Mouse (Mus musculus): ENCODE results near the gene Trim44. TPM values are rescaled to one million over a fixed set of nuclear protein-coding genes. Genes with fewer than 3 reads are reported as not detected.

Trim44 gene
- polyA plus RNA-seq, 1 experiment = 35.6 TPM

- no peaks in the 10 kb centered on the region for H3K36me3 ChIP-seq (ENCODE audit: control insufficient read depth, insufficient read depth, low read length)
- TF ChIP-seq POLR2A (IDR thresholded peaks at IDR 0.05; ENCODE audit: control insufficient read depth, extremely low read depth, insufficient read depth, low read length, poor library complexity) (no peak), CTCF (IDR thresholded peaks at IDR 0.05; ENCODE audit: borderline replicate concordance, control insufficient read depth, extremely low read depth, insufficient read depth, low read length, poor library complexity) (no peak)
- WGBS = 86% methylated on average over 3 of the region's 3 CpGs
- no peak overlapping the region for H3K27ac ChIP-seq (ENCODE audit: control insufficient read depth, insufficient read depth, low read length)
- no peaks in the 10 kb centered on the region for H3K4me1 ChIP-seq (replicated peaks; ENCODE audit: control insufficient read depth, insufficient read depth, low read length)
- DNase-seq = no peak
- H3K4me3 ChIP-seq (ENCODE audit: control insufficient read depth, insufficient read depth, low read length) = no peak overlapping the region
- no peaks in the 10 kb centered on the region for H3K27me3 ChIP-seq (ENCODE audit: control insufficient read depth, insufficient read depth, low read length)
These were observed 34.1 kb downstream of the Trim44 start for GRCm38 (mm10) chr2:102373406-102374105.

DNA sequence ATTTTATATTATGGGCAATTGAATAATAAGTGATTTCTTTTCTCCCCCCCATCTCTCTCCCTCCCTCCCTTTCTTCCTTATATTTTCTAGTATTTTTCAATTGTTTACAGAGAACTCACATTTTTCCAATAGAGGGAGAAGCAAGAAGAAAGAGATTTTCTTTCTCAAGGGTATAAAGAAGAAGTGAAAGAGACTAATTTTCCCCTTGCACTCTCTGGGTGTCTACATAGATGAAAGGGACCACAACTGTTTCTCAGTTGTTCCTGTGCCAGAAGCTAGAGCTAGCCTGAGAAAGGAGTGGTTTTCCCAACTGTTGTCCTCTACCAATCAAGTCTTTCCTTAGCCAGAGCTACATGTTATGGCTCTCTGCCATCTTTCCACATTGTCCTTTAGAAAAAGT lies 34.9 kb downstream of the Trim44 start:
- no peaks in the 10 kb centered on the region for H3K4me1 ChIP-seq (replicated peaks; ENCODE audit: control insufficient read depth, insufficient read depth, low read length)
- no peak for TF ChIP-seq POLR2A (IDR thresholded peaks at IDR 0.05; ENCODE audit: control insufficient read depth, extremely low read depth, insufficient read depth, low read length, poor library complexity)
- no peak for TF ChIP-seq CTCF (IDR thresholded peaks at IDR 0.05; ENCODE audit: borderline replicate concordance, control insufficient read depth, extremely low read depth, insufficient read depth, low read length, poor library complexity)
- H3K27ac ChIP-seq (ENCODE audit: control insufficient read depth, insufficient read depth, low read length) = no peak overlapping the region
- no peaks in the 10 kb centered on the region for H3K36me3 ChIP-seq (ENCODE audit: control insufficient read depth, insufficient read depth, low read length)
- no peak for DNase-seq
- H3K4me3 ChIP-seq (ENCODE audit: control insufficient read depth, insufficient read depth, low read length) = no peak overlapping the region
- no peaks in the 10 kb centered on the region for H3K27me3 ChIP-seq (ENCODE audit: control insufficient read depth, insufficient read depth, low read length)

DNA sequence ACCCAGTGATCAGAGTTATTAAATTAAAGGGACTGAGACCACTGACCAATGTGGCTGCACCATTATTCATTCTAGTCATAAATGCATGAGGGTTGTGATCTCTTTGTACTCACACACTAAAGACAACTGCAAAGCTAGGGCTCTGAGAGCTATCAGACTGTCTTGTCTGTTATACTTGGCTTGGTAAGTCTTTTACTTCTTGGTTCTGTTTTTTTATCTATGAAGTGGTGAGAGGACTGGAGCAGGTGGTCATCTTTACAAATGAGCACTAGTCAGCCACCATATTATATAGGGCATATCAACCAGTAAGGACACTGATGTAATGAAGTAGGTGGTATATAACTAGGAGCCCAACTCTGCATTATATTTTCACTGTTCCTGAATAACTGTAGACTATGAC lies 36.3 kb downstream of the Trim44 start:
- Histone ChIP-seq H3K4me3 (ENCODE audit: control insufficient read depth, insufficient read depth, low read length) (no peak overlapping the region), H3K27ac (ENCODE audit: control insufficient read depth, insufficient read depth, low read length) (no peak overlapping the region), H3K36me3 (ENCODE audit: control insufficient read depth, insufficient read depth, low read length) (no peaks in the 10 kb centered on the region), H3K27me3 (ENCODE audit: control insufficient read depth, insufficient read depth, low read length) (no peaks in the 10 kb centered on the region), H3K4me1 (replicated peaks; ENCODE audit: control insufficient read depth, insufficient read depth, low read length) (no peaks in the 10 kb centered on the region)
- TF ChIP-seq CTCF (IDR thresholded peaks at IDR 0.05; ENCODE audit: borderline replicate concordance, control insufficient read depth, extremely low read depth, insufficient read depth, low read length, poor library complexity) (no peak), POLR2A (IDR thresholded peaks at IDR 0.05; ENCODE audit: control insufficient read depth, extremely low read depth, insufficient read depth, low read length, poor library complexity) (no peak)
- DNase-seq = no peak

DNA sequence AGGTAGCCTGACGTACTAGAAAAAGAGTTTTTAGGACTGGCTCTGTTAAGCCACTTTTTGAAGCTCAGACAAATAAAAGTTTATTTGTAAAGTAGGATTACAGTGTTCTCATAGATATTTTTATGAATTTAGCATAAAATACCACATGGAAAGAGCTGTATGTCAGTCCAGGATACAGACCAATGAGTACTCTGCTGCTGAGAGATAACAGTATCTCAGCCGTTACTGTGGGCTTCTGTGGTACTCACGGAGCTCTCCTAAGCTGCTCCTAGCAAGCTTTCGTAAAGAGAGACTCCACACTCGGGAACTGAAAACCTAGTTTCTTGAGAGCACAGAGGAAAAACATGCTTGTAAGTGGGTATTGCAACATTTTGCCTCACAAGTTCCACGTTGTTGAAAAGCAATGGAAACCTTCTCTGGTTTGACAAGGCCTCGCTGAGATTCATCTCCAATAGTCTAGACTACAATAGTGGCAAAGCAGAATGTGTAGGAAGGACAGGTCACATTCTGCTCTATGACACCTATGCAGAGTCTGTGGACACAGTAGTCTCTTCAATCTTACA lies 41.6 kb downstream of the Trim44 start:
- DNase-seq = no peak
- no peak overlapping the region for H3K4me3 ChIP-seq (ENCODE audit: control insufficient read depth, insufficient read depth, low read length)
- no peaks in the 10 kb centered on the region for H3K36me3 ChIP-seq (ENCODE audit: control insufficient read depth, insufficient read depth, low read length)
- no peaks in the 10 kb centered on the region for H3K4me1 ChIP-seq (replicated peaks; ENCODE audit: control insufficient read depth, insufficient read depth, low read length)
- no peaks in the 10 kb centered on the region for H3K27me3 ChIP-seq (ENCODE audit: control insufficient read depth, insufficient read depth, low read length)
- H3K27ac ChIP-seq (ENCODE audit: control insufficient read depth, insufficient read depth, low read length) = no peak overlapping the region
- TF ChIP-seq CTCF (IDR thresholded peaks at IDR 0.05; ENCODE audit: borderline replicate concordance, control insufficient read depth, extremely low read depth, insufficient read depth, low read length, poor library complexity) = no peak
- TF ChIP-seq POLR2A (IDR thresholded peaks at IDR 0.05; ENCODE audit: control insufficient read depth, extremely low read depth, insufficient read depth, low read length, poor library complexity) = no peak
- WGBS = 90% methylated on average over 7 of the region's 7 CpGs

GRCm38 (mm10) chr2:102364565-102365200 lies 42.9 kb downstream of the Trim44 start:
- no peak for DNase-seq
- Histone ChIP-seq H3K4me1 (replicated peaks; ENCODE audit: control insufficient read depth, insufficient read depth, low read length) (no peaks in the 10 kb centered on the region), H3K36me3 (ENCODE audit: control insufficient read depth, insufficient read depth, low read length) (no peaks in the 10 kb centered on the region), H3K27ac (ENCODE audit: control insufficient read depth, insufficient read depth, low read length) (no peak overlapping the region), H3K4me3 (ENCODE audit: control insufficient read depth, insufficient read depth, low read length) (no peak overlapping the region), H3K27me3 (ENCODE audit: control insufficient read depth, insufficient read depth, low read length) (no peaks in the 10 kb centered on the region)
- WGBS = 82% methylated on average over 4 of the region's 4 CpGs
- TF ChIP-seq POLR2A (IDR thresholded peaks at IDR 0.05; ENCODE audit: control insufficient read depth, extremely low read depth, insufficient read depth, low read length, poor library complexity) = no peak
- no peak for TF ChIP-seq CTCF (IDR thresholded peaks at IDR 0.05; ENCODE audit: borderline replicate concordance, control insufficient read depth, extremely low read depth, insufficient read depth, low read length, poor library complexity)

GRCm38 (mm10) chr2:102362896-102363530 lies 44.6 kb downstream of the Trim44 start:
- DNase-seq = no peak
- no peaks in the 10 kb centered on the region for H3K4me1 ChIP-seq (replicated peaks; ENCODE audit: control insufficient read depth, insufficient read depth, low read length)
- H3K36me3 ChIP-seq (ENCODE audit: control insufficient read depth, insufficient read depth, low read length) = no peaks in the 10 kb centered on the region
- H3K27me3 ChIP-seq (ENCODE audit: control insufficient read depth, insufficient read depth, low read length) = no peaks in the 10 kb centered on the region
- WGBS = 18% methylated on average over 1 of the region's 1 CpGs
- TF ChIP-seq POLR2A (IDR thresholded peaks at IDR 0.05; ENCODE audit: control insufficient read depth, extremely low read depth, insufficient read depth, low read length, poor library complexity) (no peak), CTCF (IDR thresholded peaks at IDR 0.05; ENCODE audit: borderline replicate concordance, control insufficient read depth, extremely low read depth, insufficient read depth, low read length, poor library complexity) (no peak)
- no peak overlapping the region for H3K27ac ChIP-seq (ENCODE audit: control insufficient read depth, insufficient read depth, low read length)
- no peak overlapping the region for H3K4me3 ChIP-seq (ENCODE audit: control insufficient read depth, insufficient read depth, low read length)
